Mouse (Mus musculus) neutrophil, adult 5-6 weeks (primary cell): ENCODE data around the gene 1500009L16Rik. TPM values are rescaled to one million over a fixed set of nuclear protein-coding genes. Genes with fewer than 3 reads are reported as not detected.

ENCODE experiments used
- total RNA-seq: library from RNA; stranded (forward); fragments of 200-1000 nt; gene quantifications from 2 replicates; pipeline ENCODE4 v1.2.3, GENCODE M21; 2017

Gene 1500009L16Rik
- total RNA-seq, 1 experiment from 2014 or later, result not detected

Other genes starting within 250 kb of the 1500009L16Rik start
- 0.12 TPM in 1 of 2 replicates, not detected in the other for gene Aldh1l2, start 188.7 kb upstream of the 1500009L16Rik start, total RNA-seq
- 97.6 and 98.9 TPM in 2 replicates for gene Washc4, start 179.1 kb upstream of the 1500009L16Rik start, total RNA-seq
- 28.5 and 31.9 TPM in 2 replicates for gene Appl2, start 74.1 kb upstream of the 1500009L16Rik start, total RNA-seq